In the genomic region with DNA sequence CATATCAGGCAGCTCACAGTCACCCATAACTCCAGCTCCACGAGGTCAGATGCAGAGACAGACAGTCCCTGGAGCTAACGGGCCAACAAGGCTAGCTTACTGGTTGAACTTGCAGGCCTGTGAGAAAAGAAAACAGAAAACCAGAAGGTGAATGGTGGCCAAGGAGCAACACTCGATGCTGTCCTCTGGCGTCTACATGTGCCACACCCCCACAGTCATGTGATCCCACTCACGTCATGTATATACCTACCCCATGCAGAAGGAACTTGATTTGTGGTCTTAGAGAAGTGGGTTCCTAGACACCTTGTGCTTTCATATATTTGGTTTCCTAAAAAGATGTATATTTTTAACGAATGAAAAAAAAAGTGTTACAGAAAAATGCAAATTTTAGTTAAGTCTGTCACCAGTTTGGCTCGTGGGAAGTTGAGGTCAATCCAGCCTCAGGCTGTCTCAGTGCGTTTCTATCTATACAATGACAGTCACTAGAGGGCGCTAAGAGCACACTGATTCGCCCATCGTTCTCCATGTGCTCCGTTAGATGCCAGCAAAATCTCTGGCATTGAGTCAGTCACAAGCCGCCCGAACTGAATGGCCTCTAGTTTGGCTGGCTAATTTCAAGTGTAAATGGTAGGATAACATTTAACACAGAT, we compare ENCODE assay signal across 8 mouse cellular contexts. TPM values are rescaled to one million over a fixed set of nuclear protein-coding genes. Genes with fewer than 3 reads are reported as not detected.
DNase-seq lines count a peak whose midpoint lies in the region; ATAC-seq lines count a peak whose summit lies in the region.

No protein-coding gene starts in this region.

- 0 out of 2 replicates have a peak overlapping the region, but pooled peaks have one; percentile 6 for H3K4me2 ChIP-seq in intestine, embryonic 14.5 days (ENCODE audit: low read length)

- 12% methylated on average over 14 of the region's 14 CpGs for whole genome bisulfite sequencing in intestine, embryonic 14.5 days

- peak; percentile 72 for ATAC-seq in intestine, embryonic 14.5 days (replicated peaks; ENCODE audit: low FRiP score, low TSS enrichment, low read depth)

- no peaks in the 10 kb centered on the region for H3K36me3 ChIP-seq in intestine, embryonic 14.5 days (ENCODE audit: control insufficient read depth, insufficient read depth, low read length)

- H3K9me3 ChIP-seq in intestine, embryonic 14.5 days (ENCODE audit: control insufficient read depth, low read length) = no peaks in the 10 kb centered on the region

- peak; percentile 59 for DNase-seq in urinary bladder, postnatal 25 days (ENCODE audit: low spot score)
- DNase-seq in urinary bladder, adult 2 months (ENCODE audit: low spot score) = no peak
- peak; percentile 96 for DNase-seq in embryo, embryonic 10.5 days (ENCODE audit: low spot score)
- DNase-seq in gastrocnemius, postnatal 25 days = peak; percentile 38
- peak; percentile 77 for DNase-seq in intestine, embryonic 14.5 days (ENCODE audit: low spot score)
- peak; percentile 83 to 88 for DNase-seq in left cerebral cortex, postnatal 25 days (ENCODE audit: low spot score in 2 of 2)
- peak; percentile 88 for DNase-seq in mesoderm, embryonic 11.5 days (ENCODE audit: low read depth, low spot score)
- peak; percentile 53 to 73 for DNase-seq in right cerebral cortex, postnatal 36 days (ENCODE audit: low spot score in 2 of 2)

- no peak overlapping the region for H3K9ac ChIP-seq in intestine, embryonic 14.5 days (ENCODE audit: low read length)

- no peak overlapping the region for H3K27ac ChIP-seq in intestine, embryonic 14.5 days (ENCODE audit: low read depth)

- 0 out of 2 replicates have a peak, but pooled peaks cover 2% of the 10 kb centered on the region for H3K27me3 ChIP-seq in intestine, embryonic 14.5 days (replicated peaks; ENCODE audit: control insufficient read depth, insufficient read depth, low read length)

- H3K4me3 ChIP-seq in intestine, embryonic 14.5 days (ENCODE audit: low read depth, low read length) = no peak overlapping the region

- H3K4me1 ChIP-seq in intestine, embryonic 14.5 days (replicated peaks; ENCODE audit: control insufficient read depth, insufficient read depth, low read length) = peaks cover 4% of the 10 kb centered on the region; the same call in 1 of the 2 replicates

- intact Hi-C loops in left cerebral cortex, postnatal 25 days (cut with DNase I) = loop anchor here (1.0 to 5.0 kb wide), 6 partner anchors 92 to 458 kb away; no protein-coding TSS in a partner anchor

RNA-seq across cellular contexts. Expression of gene Cldn11, which starts 4.0 kb away (rescaled TPM):
- polyA plus RNA-seq in urinary bladder, adult 2 months (2012; rRNA removed) = 0.91 and 1.5 TPM in 2 replicates
- total RNA-seq in gastrocnemius, postnatal 25 days (2021) = under 1 TPM; 0.15 to 0.88 TPM
- polyA plus RNA-seq in intestine, embryonic 14.5 days (2014; fragmentation: Nextera tagmentation; extraction: Ambion mirVana) = 6.1 and 10.0 TPM in 2 replicates
- total RNA-seq in left cerebral cortex, postnatal 25 days (2021) = 100 to 1,000 TPM; 148 to 171 TPM

RNA-seq across cellular contexts. Expression of gene Skil, which starts 50.9 kb away (rescaled TPM):
- polyA plus RNA-seq in urinary bladder, adult 2 months (2012; rRNA removed) = 14.0 and 15.0 TPM in 2 replicates
- total RNA-seq in gastrocnemius, postnatal 25 days (2021) = 10 to 100 TPM; 11.4 to 11.8 TPM
- 23.6 and 25.0 TPM in 2 replicates for polyA plus RNA-seq in intestine, embryonic 14.5 days (2014; fragmentation: Nextera tagmentation; extraction: Ambion mirVana)
- total RNA-seq in left cerebral cortex, postnatal 25 days (2021) = 10 to 100 TPM; 64.5 to 66.0 TPM

Comparison
In these comparisons a context has a peak if more than half of its experiments do, and no peak if none do; other contexts are left out.
1. RNA of gene Cldn11, which starts 4.0 kb away (total RNA-seq): 148 to 171 TPM in left cerebral cortex, postnatal 25 days; 0.15 to 0.88 TPM in gastrocnemius, postnatal 25 days; every median in the first group is over 10 times any median in the second.
2. RNA of gene Skil, which starts 50.9 kb away (total RNA-seq): 64.5 to 66.0 TPM in left cerebral cortex, postnatal 25 days; 11.4 to 11.8 TPM in gastrocnemius, postnatal 25 days; every median in the first group is over 4 times any median in the second.